Mouse (Mus musculus): Measurements from ENCODE around the gene Zfp644. TPM values are rescaled to one million over a fixed set of nuclear protein-coding genes. Genes with fewer than 3 reads are reported as not detected.

The Zfp644 gene
- total and polyA plus RNA-seq, 2 experiments = 4.5 to 33.7 TPM

- H3K27me3 ChIP-seq (ENCODE audit: control insufficient read depth, insufficient read depth, low read length) = no peaks in the 10 kb centered on the region
- DNase-seq (ENCODE audit: extremely low read depth, low read depth, low spot score) = no peak
- H3K79me2 ChIP-seq (ENCODE audit: control insufficient read depth, insufficient read depth, low read length) = peaks cover 2% of the 10 kb centered on the region; the same call in 1 of the 2 replicates
- no peak overlapping the region for H3K9ac ChIP-seq (ENCODE audit: low read depth, low read length)
- no peak overlapping the region for H3K27ac ChIP-seq (replicated peaks; ENCODE audit: insufficient read depth, low read depth, low read length)
- H3K4me3 ChIP-seq (ENCODE audit: insufficient read depth, low read depth, low read length) = no peak overlapping the region
- TF ChIP-seq CTCF (IDR thresholded peaks at IDR 0.05; ENCODE audit: low read depth, low read length) = no peak
- no peak for TF ChIP-seq POLR2A (IDR thresholded peaks at IDR 0.05; ENCODE audit: extremely low read depth, insufficient read depth, low read length)
- 97% methylated on average over 4 of the region's 4 CpGs for WGBS
- H3K36me3 ChIP-seq (ENCODE audit: control insufficient read depth, insufficient read depth, low read length) = peaks cover 12% of the 10 kb centered on the region
- H3K4me1 ChIP-seq (ENCODE audit: control insufficient read depth, insufficient read depth, low read length) = no peaks in the 10 kb centered on the region
These were observed 73.8 kb downstream of the Zfp644 start for GRCm38 (mm10) chr5:106623337-106623736.

DNA sequence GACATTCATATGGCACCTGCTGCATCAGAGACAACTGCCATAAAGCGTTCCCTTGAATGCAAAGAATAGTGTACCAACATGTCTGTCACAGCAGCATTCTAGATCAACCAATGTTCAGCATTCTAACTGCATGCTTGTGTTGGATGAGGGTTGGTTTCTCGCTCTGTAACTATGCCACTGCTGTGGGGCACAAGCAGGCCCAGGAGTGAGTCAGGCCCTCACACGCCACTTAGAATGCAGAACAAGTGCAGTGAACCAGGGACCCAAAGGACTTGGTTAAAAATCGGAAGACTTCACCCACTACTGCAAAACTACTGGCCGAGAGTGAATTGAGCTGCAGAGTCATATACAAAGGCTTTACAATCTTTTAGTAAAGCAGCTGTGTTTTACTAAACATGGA is 74.9 kb downstream of the Zfp644 start:
- no peaks in the 10 kb centered on the region for H3K27me3 ChIP-seq (ENCODE audit: control insufficient read depth, insufficient read depth, low read length)
- no peak for DNase-seq (ENCODE audit: extremely low read depth, low read depth, low spot score)
- TF ChIP-seq CTCF (IDR thresholded peaks at IDR 0.05; ENCODE audit: low read depth, low read length) (no peak), POLR2A (IDR thresholded peaks at IDR 0.05; ENCODE audit: extremely low read depth, insufficient read depth, low read length) (no peak)
- no peaks in the 10 kb centered on the region for H3K4me1 ChIP-seq (ENCODE audit: control insufficient read depth, insufficient read depth, low read length)
- no peak overlapping the region for H3K27ac ChIP-seq (replicated peaks; ENCODE audit: insufficient read depth, low read depth, low read length)
- H3K36me3 ChIP-seq (ENCODE audit: control insufficient read depth, insufficient read depth, low read length) = peaks cover 17% of the 10 kb centered on the region
- H3K79me2 ChIP-seq (ENCODE audit: control insufficient read depth, insufficient read depth, low read length) = no peaks in the 10 kb centered on the region; the same call in 1 of the 2 replicates
- H3K9ac ChIP-seq (ENCODE audit: low read depth, low read length) = no peak overlapping the region
- H3K4me3 ChIP-seq (ENCODE audit: insufficient read depth, low read depth, low read length) = no peak overlapping the region
- WGBS = 96% methylated on average over 5 of the region's 5 CpGs

GRCm38 (mm10) chr5:106620446-106620845 is 76.6 kb downstream of the Zfp644 start:
- Histone ChIP-seq H3K4me1 (ENCODE audit: control insufficient read depth, insufficient read depth, low read length) (no peaks in the 10 kb centered on the region), H3K36me3 (ENCODE audit: control insufficient read depth, insufficient read depth, low read length) (peaks cover 19% of the 10 kb centered on the region), H3K27ac (replicated peaks; ENCODE audit: insufficient read depth, low read depth, low read length) (no peak overlapping the region), H3K79me2 (ENCODE audit: control insufficient read depth, insufficient read depth, low read length) (no peaks in the 10 kb centered on the region; the same call in 1 of the 2 replicates), H3K27me3 (ENCODE audit: control insufficient read depth, insufficient read depth, low read length) (no peaks in the 10 kb centered on the region), H3K4me3 (ENCODE audit: insufficient read depth, low read depth, low read length) (no peak overlapping the region), H3K9ac (ENCODE audit: low read depth, low read length) (no peak overlapping the region)
- no peak for DNase-seq (ENCODE audit: extremely low read depth, low read depth, low spot score)
- TF ChIP-seq POLR2A (IDR thresholded peaks at IDR 0.05; ENCODE audit: extremely low read depth, insufficient read depth, low read length) (no peak), CTCF (IDR thresholded peaks at IDR 0.05; ENCODE audit: low read depth, low read length) (no peak)
- WGBS = 96% methylated on average over 6 of the region's 6 CpGs

DNA sequence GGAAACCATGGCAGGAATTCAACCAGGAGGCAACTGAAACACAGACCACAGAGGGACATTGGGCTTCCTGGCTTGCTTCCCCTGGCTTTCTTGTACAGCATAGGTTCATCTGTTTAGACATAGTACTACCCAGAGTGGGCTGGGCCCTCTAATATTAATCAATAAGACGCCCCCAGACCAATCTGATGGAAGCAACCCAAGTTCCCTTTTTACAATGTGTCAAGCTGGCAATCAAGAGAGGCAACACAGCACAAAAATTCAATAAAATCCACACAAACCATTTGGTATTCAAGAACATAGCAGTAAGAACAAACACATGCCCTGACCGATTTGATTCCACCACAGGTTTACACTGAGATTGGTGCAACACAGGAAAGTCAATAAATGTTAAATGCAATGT is 82.1 kb downstream of the Zfp644 start:
- H3K79me2 ChIP-seq (ENCODE audit: control insufficient read depth, insufficient read depth, low read length) = no peaks in the 10 kb centered on the region
- H3K27me3 ChIP-seq (ENCODE audit: control insufficient read depth, insufficient read depth, low read length) = no peaks in the 10 kb centered on the region
- no peak overlapping the region for H3K27ac ChIP-seq (replicated peaks; ENCODE audit: insufficient read depth, low read depth, low read length)
- WGBS = 54% methylated on average over 2 of the region's 2 CpGs
- no peak for DNase-seq (ENCODE audit: extremely low read depth, low read depth, low spot score)
- no peak overlapping the region for H3K9ac ChIP-seq (ENCODE audit: low read depth, low read length)
- peaks cover 14% of the 10 kb centered on the region for H3K36me3 ChIP-seq (ENCODE audit: control insufficient read depth, insufficient read depth, low read length)
- TF ChIP-seq CTCF (IDR thresholded peaks at IDR 0.05; ENCODE audit: low read depth, low read length) (no peak), POLR2A (IDR thresholded peaks at IDR 0.05; ENCODE audit: extremely low read depth, insufficient read depth, low read length) (no peak)
- H3K4me3 ChIP-seq (ENCODE audit: insufficient read depth, low read depth, low read length) = no peak overlapping the region
- no peaks in the 10 kb centered on the region; the same call in 1 of the 2 replicates for H3K4me1 ChIP-seq (ENCODE audit: control insufficient read depth, insufficient read depth, low read length)

DNA sequence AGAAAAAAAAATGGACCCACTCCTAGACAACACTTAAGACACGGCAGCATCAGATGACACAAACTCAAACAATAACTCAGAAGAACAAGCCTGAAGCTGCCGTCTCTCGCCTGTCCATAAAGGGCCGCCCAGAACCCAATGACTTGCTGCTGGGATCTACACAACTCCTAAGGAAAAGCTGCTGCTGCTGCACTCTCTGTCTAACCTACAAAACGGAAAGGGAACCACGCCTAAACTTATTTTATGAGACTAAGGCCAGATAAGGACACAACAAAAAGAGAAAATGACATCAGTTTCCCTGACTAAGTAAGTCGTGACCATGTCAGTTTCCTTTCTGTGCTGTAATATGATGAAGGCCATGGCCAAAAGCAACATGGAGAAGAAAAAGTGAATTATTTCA is 82.5 kb downstream of the Zfp644 start:
- no peaks in the 10 kb centered on the region for H3K79me2 ChIP-seq (ENCODE audit: control insufficient read depth, insufficient read depth, low read length)
- H3K4me1 ChIP-seq (ENCODE audit: control insufficient read depth, insufficient read depth, low read length) = no peaks in the 10 kb centered on the region; the same call in 1 of the 2 replicates
- no peak overlapping the region for H3K4me3 ChIP-seq (ENCODE audit: insufficient read depth, low read depth, low read length)
- WGBS = 84% methylated on average over 7 of the region's 7 CpGs
- H3K27me3 ChIP-seq (ENCODE audit: control insufficient read depth, insufficient read depth, low read length) = no peaks in the 10 kb centered on the region
- peaks cover 13% of the 10 kb centered on the region for H3K36me3 ChIP-seq (ENCODE audit: control insufficient read depth, insufficient read depth, low read length)
- no peak for DNase-seq (ENCODE audit: extremely low read depth, low read depth, low spot score)
- H3K27ac ChIP-seq (replicated peaks; ENCODE audit: insufficient read depth, low read depth, low read length) = no peak overlapping the region
- TF ChIP-seq CTCF (IDR thresholded peaks at IDR 0.05; ENCODE audit: low read depth, low read length) = no peak
- TF ChIP-seq POLR2A (IDR thresholded peaks at IDR 0.05; ENCODE audit: extremely low read depth, insufficient read depth, low read length) = no peak
- no peak overlapping the region for H3K9ac ChIP-seq (ENCODE audit: low read depth, low read length)

GRCm38 (mm10) chr5:106612151-106612550 is 84.9 kb downstream of the Zfp644 start:
- TF ChIP-seq CTCF (IDR thresholded peaks at IDR 0.05; ENCODE audit: low read depth, low read length) (no peak), POLR2A (IDR thresholded peaks at IDR 0.05; ENCODE audit: extremely low read depth, insufficient read depth, low read length) (no peak)
- H3K79me2 ChIP-seq (ENCODE audit: control insufficient read depth, insufficient read depth, low read length) = no peaks in the 10 kb centered on the region
- H3K9ac ChIP-seq (ENCODE audit: low read depth, low read length) = no peak overlapping the region
- no peak overlapping the region for H3K4me3 ChIP-seq (ENCODE audit: insufficient read depth, low read depth, low read length)
- WGBS = 83% methylated on average over 2 of the region's 2 CpGs
- H3K4me1 ChIP-seq (ENCODE audit: control insufficient read depth, insufficient read depth, low read length) = no peaks in the 10 kb centered on the region; the same call in 1 of the 2 replicates
- no peak overlapping the region for H3K27ac ChIP-seq (replicated peaks; ENCODE audit: insufficient read depth, low read depth, low read length)
- H3K27me3 ChIP-seq (ENCODE audit: control insufficient read depth, insufficient read depth, low read length) = no peaks in the 10 kb centered on the region
- peak; percentile 36 for DNase-seq (ENCODE audit: extremely low read depth, low read depth, low spot score)
- H3K36me3 ChIP-seq (ENCODE audit: control insufficient read depth, insufficient read depth, low read length) = peaks cover 4% of the 10 kb centered on the region; the same call in 1 of the 2 replicates

Data from liver, adult 2 months (tissue).